Mouse (Mus musculus): ENCODE results near the gene Kirrel. TPM values are rescaled to one million over a fixed set of nuclear protein-coding genes. Genes with fewer than 3 reads are reported as not detected.

Kirrel gene
- total and polyA plus RNA-seq, 3 experiments: not detected

DNA sequence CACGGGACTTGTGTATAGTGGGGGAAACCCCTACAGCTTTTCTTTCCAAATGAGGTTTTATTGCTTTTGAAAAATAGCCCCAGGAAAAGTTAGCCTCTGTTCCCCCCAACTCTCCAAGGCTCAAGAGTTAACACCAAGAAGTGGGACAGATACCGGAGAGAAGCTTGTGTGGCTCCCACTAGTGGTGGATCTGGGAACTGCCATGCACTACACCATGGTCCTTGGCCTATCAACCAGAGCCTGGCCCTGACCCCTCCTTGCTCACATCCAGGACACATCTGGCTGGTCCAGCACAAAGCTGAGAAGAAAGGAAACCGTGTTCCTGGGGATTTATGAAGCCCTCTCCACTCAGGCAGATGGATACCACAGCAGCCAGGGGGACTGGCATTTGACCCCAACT is 92.3 kb downstream of the Kirrel start:
- TF ChIP-seq MYB (IDR thresholded peaks at IDR 0.05; ENCODE audit: low read depth, low read length) (no peak), CTCF (IDR thresholded peaks at IDR 0.05 in 2 of 3, conservative IDR thresholded peaks at IDR 0.05 in 1 of 3; ENCODE audit: control insufficient read depth in 1 of 3, insufficient read depth in 1 of 3, low read depth in 2 of 3, low read length in 3 of 3, poor library complexity in 1 of 3, severe bottlenecking in 1 of 3) (peak; percentile 22 to 52 (median 41); a peak in 5 of 6 replicates)
- no peaks in the 10 kb centered on the region for H3K79me2 ChIP-seq (ENCODE audit: control insufficient read depth, insufficient read depth, low read length, poor library complexity)
- no peaks in the 10 kb centered on the region for H3K36me3 ChIP-seq (ENCODE audit: control insufficient read depth in 1 of 2, insufficient read depth in 2 of 2, low read length in 2 of 2)
- no peak overlapping the region for H3K4me3 ChIP-seq (ENCODE audit: control insufficient read depth in 1 of 2, insufficient read depth in 1 of 2, low read depth in 2 of 2, low read length in 2 of 2)
- H3K27me3 ChIP-seq (ENCODE audit: control insufficient read depth in 1 of 2, insufficient read depth in 2 of 2, low read length in 2 of 2): no peaks in the 10 kb centered on the region
- no peak overlapping the region for H3K9ac ChIP-seq (ENCODE audit: control insufficient read depth, low read depth, low read length, poor library complexity, severe bottlenecking)
- no peaks in the 10 kb centered on the region for H3K4me1 ChIP-seq (ENCODE audit: control insufficient read depth in 1 of 2, insufficient read depth in 2 of 2, low read length in 2 of 2)
- no peaks in the 10 kb centered on the region for H3K9me3 ChIP-seq (replicated peaks; ENCODE audit: insufficient read depth, low read length)
- DNase-seq (ENCODE audit: low read depth, low spot score): peak; percentile 4
- no peak overlapping the region for H3K27ac ChIP-seq (ENCODE audit: control insufficient read depth, low read depth, low read length)

DNA sequence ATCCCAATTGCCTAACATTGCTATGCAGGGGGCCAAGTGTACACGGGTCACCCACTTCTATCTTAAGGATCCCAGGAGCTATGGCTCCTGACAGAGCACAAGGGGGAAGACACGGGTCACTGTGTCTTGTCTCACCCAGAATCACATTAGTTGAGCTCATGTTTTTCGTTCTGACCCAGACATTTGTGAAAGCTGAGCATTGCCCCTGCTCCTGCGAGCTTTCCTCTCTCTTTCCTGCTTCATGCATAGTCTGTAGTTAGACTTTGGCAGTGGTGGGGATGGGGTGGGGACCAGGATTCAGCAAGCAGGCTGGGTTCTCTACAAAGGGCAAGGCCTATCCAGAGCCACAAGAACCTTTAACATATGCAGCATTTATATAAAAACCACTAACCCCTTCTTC is 94.8 kb downstream of the Kirrel start:
- Histone ChIP-seq H3K36me3 (ENCODE audit: control insufficient read depth in 1 of 2, insufficient read depth in 2 of 2, low read length in 2 of 2) (no peaks in the 10 kb centered on the region), H3K27ac (ENCODE audit: control insufficient read depth, low read depth, low read length) (no peak overlapping the region), H3K9me3 (replicated peaks; ENCODE audit: insufficient read depth, low read length) (no peaks in the 10 kb centered on the region), H3K9ac (ENCODE audit: control insufficient read depth, low read depth, low read length, poor library complexity, severe bottlenecking) (no peak overlapping the region), H3K4me3 (ENCODE audit: control insufficient read depth in 1 of 2, insufficient read depth in 1 of 2, low read depth in 2 of 2, low read length in 2 of 2) (no peak overlapping the region), H3K4me1 (ENCODE audit: control insufficient read depth in 1 of 2, insufficient read depth in 2 of 2, low read length in 2 of 2) (no peaks in the 10 kb centered on the region), H3K79me2 (ENCODE audit: control insufficient read depth, insufficient read depth, low read length, poor library complexity) (no peaks in the 10 kb centered on the region), H3K27me3 (ENCODE audit: control insufficient read depth in 1 of 2, insufficient read depth in 2 of 2, low read length in 2 of 2) (no peaks in the 10 kb centered on the region)
- no peak for TF ChIP-seq TAL1 (IDR thresholded peaks at IDR 0.05; ENCODE audit: low read length)
- TF ChIP-seq HCFC1 (IDR thresholded peaks at IDR 0.05; ENCODE audit: low read depth, low read length): no peak
- no peak for TF ChIP-seq GATA1 (IDR thresholded peaks at IDR 0.05; ENCODE audit: low read depth, low read length)
- no peak for TF ChIP-seq MEF2A (IDR thresholded peaks at IDR 0.05; ENCODE audit: extremely low read depth, insufficient replicate concordance, low read depth, low read length, poor library complexity, severe bottlenecking)
- TF ChIP-seq USF1 (IDR thresholded peaks at IDR 0.05; ENCODE audit: low read depth, low read length): no peak
- TF ChIP-seq MAFK (IDR thresholded peaks at IDR 0.05; ENCODE audit: borderline replicate concordance, low read depth, low read length): no peak
- TF ChIP-seq GABPA (IDR thresholded peaks at IDR 0.05; ENCODE audit: low read depth, low read length): no peak
- no peak for TF ChIP-seq ELF1 (IDR thresholded peaks at IDR 0.05; ENCODE audit: low read depth, low read length)
- no peak for TF ChIP-seq JUND (IDR thresholded peaks at IDR 0.05; ENCODE audit: low read depth, low read length)
- DNase-seq (ENCODE audit: low read depth, low spot score): no peak

DNA sequence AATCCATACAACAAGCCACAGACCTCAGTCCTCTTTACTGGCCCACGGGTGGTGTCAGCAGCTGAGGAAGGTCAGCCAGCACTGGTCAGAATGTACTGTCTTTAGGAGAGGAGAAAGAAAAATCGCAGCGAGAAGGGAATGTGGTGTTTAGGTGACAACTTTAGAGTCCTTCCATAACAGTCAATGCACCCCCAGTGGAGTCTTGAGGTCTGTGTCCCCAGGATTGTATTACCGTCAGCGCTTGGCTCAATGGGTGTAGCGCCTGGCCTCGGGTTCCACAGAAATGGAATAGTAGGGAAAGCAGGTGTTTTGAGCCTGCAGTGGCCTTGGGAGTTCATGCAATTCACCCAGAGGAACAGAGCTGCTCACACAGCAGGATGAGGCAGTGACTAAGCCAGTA is 95.2 kb downstream of the Kirrel start:
- H3K27ac ChIP-seq (ENCODE audit: control insufficient read depth, low read depth, low read length): no peak overlapping the region
- no peaks in the 10 kb centered on the region for H3K27me3 ChIP-seq (ENCODE audit: control insufficient read depth in 1 of 2, insufficient read depth in 2 of 2, low read length in 2 of 2)
- H3K9ac ChIP-seq (ENCODE audit: control insufficient read depth, low read depth, low read length, poor library complexity, severe bottlenecking): no peak overlapping the region
- H3K4me3 ChIP-seq (ENCODE audit: control insufficient read depth in 1 of 2, insufficient read depth in 1 of 2, low read depth in 2 of 2, low read length in 2 of 2): no peak overlapping the region
- H3K79me2 ChIP-seq (ENCODE audit: control insufficient read depth, insufficient read depth, low read length, poor library complexity): no peaks in the 10 kb centered on the region
- no peaks in the 10 kb centered on the region for H3K4me1 ChIP-seq (ENCODE audit: control insufficient read depth in 1 of 2, insufficient read depth in 2 of 2, low read length in 2 of 2)
- TF ChIP-seq MEF2A (IDR thresholded peaks at IDR 0.05; ENCODE audit: extremely low read depth, insufficient replicate concordance, low read depth, low read length, poor library complexity, severe bottlenecking): no peak
- TF ChIP-seq KAT2A (conservative IDR thresholded peaks at IDR 0.05; ENCODE audit: low read depth, low read length): no peak
- TF ChIP-seq POLR2A (IDR thresholded peaks at IDR 0.05; ENCODE audit: control insufficient read depth in 1 of 2, insufficient read depth in 1 of 2, low read depth in 1 of 2, low read length in 2 of 2, poor library complexity in 1 of 2): no peak
- H3K9me3 ChIP-seq (replicated peaks; ENCODE audit: insufficient read depth, low read length): no peaks in the 10 kb centered on the region
- H3K36me3 ChIP-seq (ENCODE audit: control insufficient read depth in 1 of 2, insufficient read depth in 2 of 2, low read length in 2 of 2): no peaks in the 10 kb centered on the region
- no peak for DNase-seq (ENCODE audit: low read depth, low spot score)

All from MEL (cell line).